Mouse (Mus musculus) liver, embryonic 14.5 days (tissue): Measurements from ENCODE around the gene Ncor1.

Experiments used
- CTCF ChIP-seq: IDR thresholded peaks from 2 replicates; pipeline ENCODE4 v1.5.1; 2016; ENCODE audit warnings: antibody characterized with exemption, low read depth, control low read depth
- EP300 ChIP-seq: IDR thresholded peaks from 2 replicates; pipeline ENCODE4 v1.6.1; 2016; ENCODE audit warnings: antibody characterized with exemption, low read depth

DNA sequence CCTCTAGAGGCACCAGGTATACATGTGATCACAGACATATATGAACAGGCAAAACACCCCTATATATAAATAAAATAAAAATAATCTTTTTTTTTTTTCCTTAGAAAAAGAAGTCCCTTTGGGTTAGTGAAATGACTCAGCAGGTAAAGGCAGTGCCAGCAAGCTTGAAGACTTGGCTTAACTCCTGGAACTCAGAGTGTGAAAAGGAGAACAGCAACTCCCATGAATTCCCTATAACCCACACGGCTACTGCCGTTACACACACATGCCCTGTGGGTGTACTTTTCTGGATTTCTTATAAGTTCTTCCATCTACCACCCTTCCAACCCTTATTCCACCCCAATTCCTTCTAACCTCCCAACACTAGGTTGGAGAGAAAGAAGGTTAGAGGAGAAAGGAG, 152.5 kb downstream of the Ncor1 start:
- TF ChIP-seq EP300 (no peak), CTCF (no peak)
